Mouse (Mus musculus): ENCODE data around the gene Usp4. TPM values are rescaled to one million over a fixed set of nuclear protein-coding genes. Genes with fewer than 3 reads are reported as not detected.
A peak's percentile ranks its signal among the peaks of the same experiment; 100 is the strongest.

Usp4 gene
- total and polyA plus RNA-seq, 3 experiments = 85.4 to 128 TPM; not detected in 1

- H3K4me1 ChIP-seq (ENCODE audit: control insufficient read depth in 1 of 2, insufficient read depth in 2 of 2, low read length in 2 of 2) = peaks cover 25 to 55% of the 10 kb centered on the region in 2 experiments
- peak overlapping the region; percentile 98 for H3K27ac ChIP-seq (ENCODE audit: control insufficient read depth, low read depth, low read length)
- peaks cover 0 to 50% of the 10 kb centered on the region in 2 experiments; a peak in 2 of 4 replicates for H3K36me3 ChIP-seq (ENCODE audit: control insufficient read depth in 1 of 2, insufficient read depth in 2 of 2, low read length in 2 of 2)
- H3K27me3 ChIP-seq (ENCODE audit: control insufficient read depth in 1 of 2, insufficient read depth in 2 of 2, low read length in 2 of 2) = no peaks in the 10 kb centered on the region
- no peaks in the 10 kb centered on the region for H3K9me3 ChIP-seq (replicated peaks; ENCODE audit: insufficient read depth, low read length)
- peak overlapping the region; percentile 63 for H3K9ac ChIP-seq (ENCODE audit: control insufficient read depth, low read depth, low read length, poor library complexity, severe bottlenecking)
- H3K4me3 ChIP-seq (ENCODE audit: control insufficient read depth in 1 of 2, insufficient read depth in 1 of 2, low read depth in 2 of 2, low read length in 2 of 2) = peak overlapping the region; percentile 15 to 30; a peak in 3 of 4 replicates
- peak; percentile 85 for DNase-seq (ENCODE audit: low read depth, low spot score)
- peaks cover 21% of the 10 kb centered on the region for H3K79me2 ChIP-seq (ENCODE audit: control insufficient read depth, insufficient read depth, low read length, poor library complexity)
- TF ChIP-seq ZC3H11A (IDR thresholded peaks at IDR 0.05; ENCODE audit: low read depth, low read length) = peak; percentile 6; the same call in 1 of the 2 replicates
- TF ChIP-seq ETS1 (IDR thresholded peaks at IDR 0.05; ENCODE audit: low read depth, low read length) = peak; percentile 92
- peak; percentile 44 for TF ChIP-seq RAD21 (IDR thresholded peaks at IDR 0.05; ENCODE audit: low read depth, low read length)
- no peak; a peak in 1 of 4 replicates for TF ChIP-seq POLR2A (IDR thresholded peaks at IDR 0.05; ENCODE audit: control insufficient read depth in 1 of 2, insufficient read depth in 1 of 2, low read depth in 1 of 2, low read length in 2 of 2, poor library complexity in 1 of 2)
- no peak for TF ChIP-seq UBTF (IDR thresholded peaks at IDR 0.05; ENCODE audit: borderline replicate concordance, insufficient read depth, low read depth, low read length)
- peak; percentile 53; the same call in 1 of the 2 replicates for TF ChIP-seq MXI1 (IDR thresholded peaks at IDR 0.05; ENCODE audit: low read depth, low read length)
- peak; percentile 79 for TF ChIP-seq MEF2A (IDR thresholded peaks at IDR 0.05; ENCODE audit: extremely low read depth, insufficient replicate concordance, low read depth, low read length, poor library complexity, severe bottlenecking)
- no peak for TF ChIP-seq ZMIZ1 (IDR thresholded peaks at IDR 0.05; ENCODE audit: low read depth, low read length)
- peak; percentile 80 to 84 for TF ChIP-seq EP300 (IDR thresholded peaks at IDR 0.05; ENCODE audit: low read depth in 1 of 2, low read length in 2 of 2)
- peak; percentile 46; the same call in 1 of the 2 replicates for TF ChIP-seq HCFC1 (IDR thresholded peaks at IDR 0.05; ENCODE audit: low read depth, low read length)
- TF ChIP-seq SIN3A (IDR thresholded peaks at IDR 0.05; ENCODE audit: low read length) = peak; percentile 96
- TF ChIP-seq TBP (IDR thresholded peaks at IDR 0.05; ENCODE audit: low read depth, low read length) = 0 out of 2 replicates have a peak, but pooled peaks have one; percentile 47
- no peak for TF ChIP-seq E2F4 (IDR thresholded peaks at IDR 0.05; ENCODE audit: borderline replicate concordance, low read depth, low read length)
- TF ChIP-seq CTCF (IDR thresholded peaks at IDR 0.05 in 2 of 3, conservative IDR thresholded peaks at IDR 0.05 in 1 of 3; ENCODE audit: control insufficient read depth in 1 of 3, insufficient read depth in 1 of 3, low read depth in 2 of 3, low read length in 3 of 3, poor library complexity in 1 of 3, severe bottlenecking in 1 of 3) = peak in 1 of 3 experiments; percentile 37; a peak in 2 of 6 replicates
- no peak for TF ChIP-seq JUND (IDR thresholded peaks at IDR 0.05; ENCODE audit: low read depth, low read length)
- TF ChIP-seq ELF1 (IDR thresholded peaks at IDR 0.05; ENCODE audit: low read depth, low read length) = peak; percentile 77
- TF ChIP-seq RCOR1 (IDR thresholded peaks at IDR 0.05; ENCODE audit: low read depth, low read length) = no peak
- no peak for TF ChIP-seq CHD2 (IDR thresholded peaks at IDR 0.05; ENCODE audit: low read length)
- TF ChIP-seq BHLHE40 (IDR thresholded peaks at IDR 0.05; ENCODE audit: borderline replicate concordance, low read depth, low read length) = no peak
- peak; percentile 15; the same call in 1 of the 2 replicates for TF ChIP-seq ZKSCAN1 (IDR thresholded peaks at IDR 0.05; ENCODE audit: low read depth, low read length)
- 0 out of 2 replicates have a peak, but pooled peaks have one; percentile 44 for TF ChIP-seq MAX (IDR thresholded peaks at IDR 0.05; ENCODE audit: low read length)
- no peak; the same call in none of the 2 replicates for TF ChIP-seq TCF12 (IDR thresholded peaks at IDR 0.05; ENCODE audit: low read depth, low read length)
- TF ChIP-seq USF1 (IDR thresholded peaks at IDR 0.05; ENCODE audit: low read depth, low read length) = no peak
- TF ChIP-seq MYC (IDR thresholded peaks at IDR 0.05; ENCODE audit: low read depth, low read length) = peak; percentile 75
- TF ChIP-seq TAL1 (IDR thresholded peaks at IDR 0.05; ENCODE audit: low read length) = peak; percentile 30; the same call in 1 of the 2 replicates
- TF ChIP-seq MAZ (IDR thresholded peaks at IDR 0.05; ENCODE audit: low read depth, low read length) = no peak
- TF ChIP-seq ZNF384 (IDR thresholded peaks at IDR 0.05; ENCODE audit: low read depth, low read length) = peak; percentile 90
- no peak for TF ChIP-seq GABPA (IDR thresholded peaks at IDR 0.05; ENCODE audit: low read depth, low read length)
- no peak for TF ChIP-seq NELFE (IDR thresholded peaks at IDR 0.05; ENCODE audit: low read depth, low read length)
- TF ChIP-seq GATA1 (IDR thresholded peaks at IDR 0.05; ENCODE audit: low read depth, low read length) = peak; percentile 77
- no peak for TF ChIP-seq NRF1 (IDR thresholded peaks at IDR 0.05; ENCODE audit: insufficient read depth, low read depth, low read length, poor library complexity, severe bottlenecking)
- no peak for TF ChIP-seq USF2 (IDR thresholded peaks at IDR 0.05; ENCODE audit: borderline replicate concordance in 1 of 2, insufficient read depth in 1 of 2, low read depth in 1 of 2, low read length in 2 of 2)
- TF ChIP-seq MYB (IDR thresholded peaks at IDR 0.05; ENCODE audit: low read depth, low read length) = peak; percentile 48
- no peak for TF ChIP-seq POLR2AphosphoS2 (IDR thresholded peaks at IDR 0.05; ENCODE audit: low read length)
- no peak for TF ChIP-seq SMC3 (IDR thresholded peaks at IDR 0.05; ENCODE audit: low read depth, low read length)
- no peak for TF ChIP-seq POLR2AphosphoS5 (IDR thresholded peaks at IDR 0.05; ENCODE audit: borderline replicate concordance, low read depth, low read length)
Observed at GRCm38 (mm10) chr9:108342301-108342831, 5.3 kb upstream of the Usp4 start.
